Mouse (Mus musculus) CH12.LX (cell line): Measurements from ENCODE around the gene Ank3. TPM values are rescaled to one million over a fixed set of nuclear protein-coding genes. Genes with fewer than 3 reads are reported as not detected.
A peak's percentile ranks its signal among the peaks of the same experiment; 100 is the strongest.

ENCODE experiments used
- DNase-seq: peaks from one replicate; pipeline ENCODE4 v3.0.0-alpha.2; 2013; ENCODE audit errors: extremely low read depth
- H3K27ac ChIP-seq: 2 replicates; pipeline ENCODE4 v1.5.1; 2012; ENCODE audit warnings: low read depth, mild to moderate bottlenecking, control low read depth, moderate library complexity; ENCODE audit not compliant: insufficient read depth
- H3K27me3 ChIP-seq: replicated peaks from 2 replicates; pipeline ENCODE3; 2012; ENCODE audit warnings: inconsistent platforms
- H3K36me3 ChIP-seq, 2 experiments: replicated peaks in 1 of 2; 2 replicates each; pipeline versions ENCODE3 to v1.6.1; 2012; ENCODE audit warnings: inconsistent platforms in 1 of 2, low read length in 1 of 2, mild to moderate bottlenecking in 1 of 2, mixed read lengths in 1 of 2, moderate library complexity in 1 of 2; ENCODE audit not compliant: control insufficient read depth in 1 of 2, insufficient read depth in 1 of 2
- H3K4me1 ChIP-seq, 2 experiments: 2 replicates each; pipeline ENCODE4 v1.6.1; 2012; ENCODE audit warnings: inconsistent platforms in 1 of 2, moderate library complexity in 1 of 2; ENCODE audit not compliant: insufficient read depth in 2 of 2, control insufficient read depth in 1 of 2
- H3K4me2 ChIP-seq: 2 replicates; pipeline ENCODE4 v1.6.1; 2012; ENCODE audit warnings: low read depth, mild to moderate bottlenecking, control low read depth; ENCODE audit not compliant: poor library complexity, insufficient read depth, severe bottlenecking
- H3K4me3 ChIP-seq, 3 experiments: fragments of 150-350 bp in 1 of 3; sonication (generic) in 1 of 3; replicated peaks in 1 of 3; 2 replicates each; pipeline versions ENCODE3 to v1.5.1; 2011 to 2012; ENCODE audit warnings: low read depth in 2 of 3, low read length in 2 of 3, mild to moderate bottlenecking in 2 of 3, moderate library complexity in 2 of 3, control low read depth in 1 of 3, improper control_type of control experiment in 1 of 3, inconsistent platforms in 1 of 3, mixed read lengths in 1 of 3; ENCODE audit not compliant: poor library complexity in 1 of 3
- H3K79me2 ChIP-seq: replicated peaks from 2 replicates; pipeline ENCODE4 v1.6.1; 2012; ENCODE audit warnings: mild to moderate bottlenecking, moderate library complexity; ENCODE audit not compliant: control insufficient read depth, poor library complexity, insufficient read depth, severe bottlenecking; ENCODE audit errors: extremely low read depth
- H3K9ac ChIP-seq: 2 replicates; pipeline ENCODE4 v1.6.1; 2012; ENCODE audit warnings: low read depth, mild to moderate bottlenecking, control low read depth, moderate library complexity; ENCODE audit not compliant: insufficient read depth
- H3K9me3 ChIP-seq: replicated peaks from 2 replicates; pipeline ENCODE3; 2012; ENCODE audit warnings: low read length, inconsistent platforms, mixed read lengths
- BHLHE40 ChIP-seq: IDR thresholded peaks from 2 replicates; pipeline ENCODE4 v1.6.1; 2011; ENCODE audit warnings: mild to moderate bottlenecking, low read depth, low read length, improper control_type of control experiment
- CHD1 ChIP-seq: IDR thresholded peaks from 2 replicates; pipeline ENCODE4 v1.6.1; 2012; ENCODE audit warnings: low read depth, low read length, improper control_type of control experiment, inconsistent platforms
- CTCF ChIP-seq, 2 experiments: IDR thresholded peaks in 1 of 2; conservative IDR thresholded peaks in 1 of 2; 2 replicates each; pipeline ENCODE4 v1.5.1; 2011 to 2012; ENCODE audit warnings: low read depth in 2 of 2, low read length in 2 of 2, improper control_type of control experiment in 1 of 2, inconsistent platforms in 1 of 2, mild to moderate bottlenecking in 1 of 2, moderate library complexity in 1 of 2
- E2F4 ChIP-seq: IDR thresholded peaks from 2 replicates; pipeline ENCODE4 v1.6.1; 2011; ENCODE audit warnings: low read depth, low read length, improper control_type of control experiment; ENCODE audit not compliant: insufficient replicate concordance
- ETS1 ChIP-seq: conservative IDR thresholded peaks from 2 replicates; pipeline ENCODE4 v1.6.1; 2012; ENCODE audit warnings: low read depth, mild to moderate bottlenecking, inconsistent platforms, low read length, improper control_type of control experiment, moderate library complexity
- HCFC1 ChIP-seq: IDR thresholded peaks from 2 replicates; pipeline ENCODE4 v1.6.1; 2012; ENCODE audit warnings: low read depth, mild to moderate bottlenecking, inconsistent platforms, low read length, improper control_type of control experiment
- JUN ChIP-seq: IDR thresholded peaks from 2 replicates; pipeline ENCODE4 v1.6.1; 2011; ENCODE audit warnings: low read depth, mild to moderate bottlenecking, low read length, improper control_type of control experiment, moderate library complexity; ENCODE audit not compliant: insufficient read depth
- MAFK ChIP-seq: IDR thresholded peaks from 2 replicates; pipeline ENCODE4 v1.6.1; 2011; ENCODE audit warnings: low read length, improper control_type of control experiment; ENCODE audit not compliant: insufficient replicate concordance
- MAX ChIP-seq: IDR thresholded peaks from 2 replicates; pipeline ENCODE4 v1.6.1; 2011; ENCODE audit warnings: low read length, improper control_type of control experiment
- POLR2A ChIP-seq: IDR thresholded peaks from 2 replicates; pipeline ENCODE4 v1.6.1; 2011; ENCODE audit warnings: low read depth, mild to moderate bottlenecking, improper control_type of control experiment, low read length
- RAD21 ChIP-seq: IDR thresholded peaks from 2 replicates; pipeline ENCODE4 v1.6.1; 2011; ENCODE audit warnings: low read depth, mild to moderate bottlenecking, low read length, improper control_type of control experiment, moderate library complexity
- TCF12 ChIP-seq: IDR thresholded peaks from 2 replicates; pipeline ENCODE4 v1.6.1; 2014; ENCODE audit warnings: low read depth, mild to moderate bottlenecking, inconsistent platforms, low read length, improper control_type of control experiment
- UBTF ChIP-seq: IDR thresholded peaks from 2 replicates; pipeline ENCODE4 v1.6.1; 2012; ENCODE audit warnings: low read depth, mild to moderate bottlenecking, inconsistent platforms, low read length, improper control_type of control experiment, moderate library complexity
- ZC3H11A ChIP-seq: IDR thresholded peaks from 2 replicates; pipeline ENCODE4 v1.6.1; 2012; ENCODE audit warnings: low read depth, mild to moderate bottlenecking, inconsistent platforms, low read length, improper control_type of control experiment
- ZMIZ1 ChIP-seq: IDR thresholded peaks from 2 replicates; pipeline ENCODE4 v1.6.1; 2012; ENCODE audit warnings: low read depth, mild to moderate bottlenecking, inconsistent platforms, low read length, improper control_type of control experiment
- dilution Hi-C: fragments of 300-500 bp; cut with MboI; formaldehyde crosslinking; loops from 2 replicates; pipeline ENCODE4 v1.14.3; 2020; ENCODE audit warnings: low sequenced_read_pairs; ENCODE audit not compliant: extremely low pct_unique_long_range_greater_than_20kb, extremely low pct_ligation_motif_present
- in situ Hi-C: fragments of 300-500 bp; cut with MboI; formaldehyde crosslinking; loops from 3 replicates; pipeline ENCODE4 v1.14.3; 2019; ENCODE audit warnings: low sequenced_read_pairs, low pct_ligation_motif_present, low pct_unique_long_range_greater_than_20kb, mixed read lengths
- polyA plus RNA-seq: library from polyadenylated mRNA; unstranded; fragments of >175 nt; gene quantifications from 2 replicates; pipeline ENCODE4 v1.2.1, GENCODE M21; 2012; ENCODE audit warnings: low read depth; ENCODE audit not compliant: insufficient read length
- total RNA-seq, 2 experiments: library from RNA; depleted of rRNA; stranded (reverse); fragments of 300-350 nt in 1 of 2; fragments of >200 nt in 1 of 2; gene quantifications; 2 replicates each; pipeline ENCODE4 v1.2.3; 2012 to 2014

Ank3 gene
- total and polyA plus RNA-seq, 3 experiments: 4.7 to 8.3 (median 6.2) TPM

- Histone ChIP-seq H3K27me3 (no peaks in the 10 kb centered on the region), H3K4me3 (no peak overlapping the region), H3K9me3 (no peaks in the 10 kb centered on the region), H3K4me2 (no peak overlapping the region), H3K9ac (no peak overlapping the region), H3K27ac (no peak overlapping the region), H3K36me3 (peaks cover 0 to 16% of the 10 kb centered on the region in 2 experiments), H3K79me2 (no peaks in the 10 kb centered on the region), H3K4me1 (peaks cover 0 to 7% of the 10 kb centered on the region in 2 experiments; a peak in 2 of 4 replicates)
- in situ Hi-C loops: no loop called here
- no peak for DNase-seq
- dilution Hi-C loops: no loop called here
- TF ChIP-seq RAD21 (no peak), ZC3H11A (no peak), MAX (no peak), ZMIZ1 (no peak)
These were observed 206.6 kb downstream of the Ank3 start for GRCm38 (mm10) chr10:69605211-69605610.

- in situ Hi-C loops: no loop called here
- Histone ChIP-seq H3K79me2 (no peaks in the 10 kb centered on the region), H3K27me3 (no peaks in the 10 kb centered on the region), H3K9ac (no peak overlapping the region), H3K4me3 (no peak overlapping the region), H3K36me3 (peaks cover 0 to 13% of the 10 kb centered on the region in 2 experiments), H3K4me1 (peaks cover 0 to 7% of the 10 kb centered on the region in 2 experiments; a peak in 2 of 4 replicates), H3K4me2 (no peak overlapping the region), H3K9me3 (no peaks in the 10 kb centered on the region), H3K27ac (no peak overlapping the region)
- dilution Hi-C loops: no loop called here
- DNase-seq: peak; percentile 7
- TF ChIP-seq ZMIZ1: no peak
- no peak for TF ChIP-seq POLR2A
- TF ChIP-seq BHLHE40: no peak
- no peak for TF ChIP-seq HCFC1
- TF ChIP-seq ETS1: no peak
- no peak for TF ChIP-seq CHD1
- no peak for TF ChIP-seq E2F4
- no peak for TF ChIP-seq RAD21
- no peak for TF ChIP-seq TCF12
- no peak for TF ChIP-seq MAX
- TF ChIP-seq CTCF (conservative IDR thresholded peaks at IDR 0.05 in 1 of 2, IDR thresholded peaks at IDR 0.05 in 1 of 2; ENCODE audit: low read depth in 2 of 2, low read length in 2 of 2): no peak; a peak in 1 of 4 replicates
- TF ChIP-seq JUN: no peak
- TF ChIP-seq MAFK: no peak
- TF ChIP-seq UBTF: no peak
These were observed 209.1 kb downstream of the Ank3 start for GRCm38 (mm10) chr10:69607611-69608119.
